Mouse (Mus musculus) bone marrow, adult 2 months (tissue): ENCODE data around the gene Srcin1.

Experiments
- CTCF ChIP-seq: fragments of 200-500 bp; IDR thresholded peaks from 2 replicates; pipeline ENCODE4 v1.5.1; 2011; ENCODE audit warnings: low read length, control low read depth; ENCODE audit not compliant: control insufficient read depth, insufficient read depth
- POLR2A ChIP-seq: fragments of 200-500 bp; IDR thresholded peaks from 2 replicates; pipeline ENCODE4 v1.6.1; 2011; ENCODE audit warnings: low read depth, mild to moderate bottlenecking, control low read depth, low read length, borderline replicate concordance; ENCODE audit not compliant: control insufficient read depth

DNA sequence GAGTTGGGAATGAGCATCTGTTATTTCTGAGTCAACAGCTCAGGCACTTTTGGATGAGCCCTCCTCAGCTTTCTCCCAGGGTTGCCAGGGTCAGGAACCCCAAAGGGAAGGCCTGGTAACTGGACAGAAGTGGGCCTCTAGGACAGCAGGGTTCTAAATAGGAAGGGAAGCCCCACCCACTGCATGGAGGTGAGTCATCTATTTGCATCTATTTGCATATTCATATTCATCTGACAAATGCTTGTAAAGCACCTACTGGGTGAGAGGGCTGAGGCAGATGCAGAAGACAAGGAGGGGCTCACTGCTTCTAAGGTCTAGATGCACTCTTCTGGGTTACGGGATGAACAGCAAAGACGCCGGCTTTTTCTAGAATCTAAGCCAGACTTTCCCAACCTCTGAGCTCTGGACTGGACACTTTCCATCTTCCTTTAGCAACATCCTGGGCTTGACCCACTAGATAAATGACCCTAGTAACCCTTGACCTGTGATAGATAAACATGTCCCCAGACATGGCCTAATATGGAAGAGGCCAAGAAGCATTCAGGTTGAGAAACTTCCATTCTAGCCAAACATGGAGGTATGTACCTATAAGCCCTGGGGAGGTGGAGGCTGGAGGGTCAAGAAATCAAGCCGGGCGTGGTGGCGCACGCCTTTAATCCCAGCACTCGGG is 31.2 kb upstream of the Srcin1 start:
- TF ChIP-seq POLR2A (no peak), CTCF (no peak)
